Mouse (Mus musculus) c-Kit-positive CD71-positive TER-119-positive erythroid progenitor cells, embryonic 14.5 days (primary cell): ENCODE measurements around the gene Myo3b.

Experiments
- DNase-seq: peaks from one replicate; pipeline ENCODE4 v3.0.0-alpha.2; 2013; ENCODE audit warnings: low spot score

Myo3b gene

DNA sequence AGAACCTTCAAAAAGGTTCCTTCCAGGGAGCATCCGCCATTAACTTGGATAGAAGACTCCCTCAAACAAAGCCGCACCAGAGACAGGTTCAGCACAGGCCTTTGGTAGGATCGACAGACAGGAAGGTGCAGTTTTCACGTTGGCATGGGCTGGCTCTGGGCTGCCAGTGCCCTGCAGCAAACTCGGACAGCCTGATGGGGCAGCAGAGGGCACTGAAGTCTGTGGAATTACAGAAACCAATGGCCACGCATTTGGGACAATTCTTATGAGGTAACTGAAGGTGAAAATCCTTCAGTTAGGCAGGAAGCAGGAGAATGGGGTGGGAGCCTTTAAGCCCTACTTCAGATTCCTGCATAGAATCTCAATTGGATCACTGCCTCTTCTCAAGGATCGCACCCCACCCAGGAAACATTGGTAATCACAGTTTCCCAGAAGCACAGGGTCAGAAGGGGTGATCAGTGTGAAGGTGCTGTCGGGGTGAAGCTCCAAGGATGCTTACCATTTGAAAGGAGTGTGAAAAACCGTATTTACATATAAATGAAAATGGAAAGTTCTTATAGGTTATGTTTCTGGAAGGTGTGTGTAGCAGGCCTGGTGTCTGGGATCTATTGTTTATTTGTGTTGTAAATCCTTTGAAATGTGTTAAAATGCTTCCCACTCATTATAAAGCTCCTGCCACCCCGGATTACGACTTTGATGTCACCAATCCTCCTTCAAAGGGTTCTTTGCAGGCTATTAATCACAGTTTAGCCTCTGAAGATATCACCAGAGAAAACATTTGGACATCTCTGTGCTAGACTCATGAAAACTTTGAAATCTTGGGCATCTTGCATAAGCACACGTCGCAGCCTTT, 239.7 kb downstream of the Myo3b start:
- DNase-seq: no peak

DNA sequence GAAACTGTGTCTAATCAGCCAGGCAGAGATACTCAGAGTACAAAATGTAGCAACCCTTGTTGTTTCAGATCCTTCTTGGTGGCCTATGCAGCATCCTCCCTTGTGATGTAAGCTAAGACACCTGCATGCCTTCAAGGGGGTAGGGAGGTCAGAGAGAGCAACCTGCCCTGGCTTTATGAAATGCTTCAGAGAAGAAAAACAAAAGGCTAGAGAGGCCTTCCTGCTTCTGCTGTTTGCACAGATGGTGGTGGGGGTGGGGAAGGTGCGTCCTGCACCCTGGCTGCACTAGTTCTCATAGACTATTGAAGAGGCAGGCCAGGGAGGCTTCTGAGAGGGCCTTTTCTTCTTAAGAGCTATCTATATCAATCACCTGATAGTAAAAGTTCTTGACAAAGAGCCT, 245.2 kb downstream of the Myo3b start:
- no peak for DNase-seq

DNA sequence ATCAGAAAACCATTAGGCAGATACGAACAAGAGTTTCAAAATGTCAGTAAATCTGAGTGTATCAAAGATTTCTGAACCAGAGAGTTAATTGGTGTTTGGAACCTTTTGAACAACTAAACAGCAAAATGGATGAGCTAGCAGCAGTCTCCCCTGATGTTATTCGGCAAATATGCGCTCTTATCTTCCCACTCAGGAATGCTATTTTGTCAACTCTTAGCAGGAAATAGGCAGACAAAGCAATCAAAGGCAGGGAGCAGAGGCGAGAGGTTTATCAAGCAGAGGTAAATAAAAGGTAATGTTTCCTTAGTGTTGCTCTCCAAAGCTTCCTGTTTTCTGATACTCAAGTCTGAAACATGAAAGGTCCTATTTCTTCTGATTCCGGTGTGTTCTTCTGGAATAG, 252.1 kb downstream of the Myo3b start:
- DNase-seq: no peak

DNA sequence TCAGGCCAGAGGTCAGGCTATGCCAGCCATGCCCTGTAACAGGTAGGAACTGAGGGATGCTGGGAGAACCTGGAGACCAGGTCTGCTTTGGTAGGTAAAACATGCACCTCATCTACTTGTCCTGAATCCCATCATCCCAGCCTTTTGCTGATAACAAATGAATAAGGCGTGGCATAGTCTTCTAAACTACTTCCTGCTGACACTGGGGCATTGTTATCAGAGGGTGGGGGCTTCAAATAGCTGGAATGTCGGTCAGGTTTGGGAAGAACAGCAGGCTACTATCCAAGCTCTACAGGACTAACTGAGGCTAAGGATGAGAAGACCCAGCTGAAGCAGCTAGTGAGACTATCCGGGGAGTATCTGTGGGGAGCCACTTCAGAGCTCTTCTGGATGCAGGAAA, 253.8 kb downstream of the Myo3b start:
- DNase-seq: no peak

DNA sequence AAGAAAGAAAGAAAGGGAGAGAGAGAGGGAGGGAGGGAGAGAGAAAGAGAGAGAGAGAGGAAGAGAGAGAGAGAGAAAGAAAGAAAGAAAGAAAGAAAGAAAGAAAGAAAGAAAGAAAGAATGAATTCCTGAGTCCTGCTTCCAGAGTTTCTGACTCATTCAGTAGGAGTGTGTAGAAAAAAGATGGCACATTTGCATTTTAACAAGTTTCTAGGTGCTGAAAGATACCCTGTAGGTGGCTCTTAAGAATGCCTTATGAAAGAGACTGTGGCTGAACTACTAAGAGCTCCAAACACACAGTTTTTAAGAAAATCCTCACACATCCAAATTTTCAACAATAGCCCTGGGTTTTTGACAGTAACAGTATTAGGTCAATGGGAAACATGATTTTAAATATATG, 264.0 kb downstream of the Myo3b start:
- DNase-seq: no peak

DNA sequence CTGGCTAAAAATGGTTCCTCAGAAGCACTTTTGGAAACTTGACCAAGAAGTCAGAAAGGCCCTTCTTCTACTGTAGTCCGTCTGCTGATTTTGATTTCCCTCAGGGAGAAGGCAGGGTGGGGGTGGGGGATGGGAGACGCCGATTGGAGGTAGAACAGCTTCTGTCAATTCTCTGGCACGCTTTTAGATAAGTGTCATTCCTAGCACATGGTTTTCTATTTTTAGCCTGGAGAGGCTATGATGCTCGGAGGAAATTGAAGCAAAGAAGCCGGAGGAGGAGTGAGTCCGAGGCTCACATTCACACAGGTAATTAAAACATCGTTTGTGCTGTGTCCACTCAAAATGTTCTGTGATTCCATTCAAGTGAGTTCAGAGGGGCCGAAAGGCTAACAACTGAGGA, 276.2 kb downstream of the Myo3b start:
- DNase-seq: no peak

DNA sequence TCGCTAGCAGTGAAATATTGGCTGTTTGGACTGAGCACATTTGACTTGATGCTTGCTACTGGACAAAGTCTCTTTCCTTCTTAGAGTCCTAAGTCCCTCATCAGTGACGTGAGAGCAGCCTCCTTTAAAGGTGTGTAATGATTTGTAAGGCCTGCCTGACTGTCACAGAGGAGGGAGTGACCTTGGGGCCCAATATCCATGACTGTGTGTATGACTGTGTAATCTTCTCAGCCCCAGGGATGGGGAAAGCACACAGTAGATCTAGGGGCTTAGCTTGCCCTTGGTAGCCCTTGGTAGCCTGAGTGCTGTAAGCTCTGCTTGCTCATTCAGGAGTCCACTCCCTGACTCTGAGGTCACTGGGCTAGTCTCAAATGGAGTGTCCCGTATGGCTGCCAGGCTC, 276.8 kb downstream of the Myo3b start:
- DNase-seq: no peak

DNA sequence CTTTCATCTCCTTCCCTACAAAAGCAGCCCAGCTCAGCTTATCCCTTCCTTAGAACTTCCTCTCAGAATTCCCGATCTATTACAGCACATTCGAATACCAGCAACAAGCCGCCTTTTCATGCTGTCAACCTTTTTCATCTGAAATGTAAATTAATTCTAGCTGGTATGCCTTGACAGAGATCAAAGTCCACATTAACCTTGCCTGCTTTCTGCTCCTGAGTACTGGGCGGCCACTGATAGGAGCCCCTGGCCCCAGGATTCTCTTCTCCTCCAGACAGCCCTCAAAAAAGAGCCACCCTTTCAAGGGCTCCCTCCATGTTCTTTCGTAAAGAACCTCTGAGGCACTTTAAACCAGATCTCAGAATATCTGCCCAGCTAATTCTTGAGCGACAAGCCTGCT, 278.9 kb downstream of the Myo3b start:
- DNase-seq: no peak

DNA sequence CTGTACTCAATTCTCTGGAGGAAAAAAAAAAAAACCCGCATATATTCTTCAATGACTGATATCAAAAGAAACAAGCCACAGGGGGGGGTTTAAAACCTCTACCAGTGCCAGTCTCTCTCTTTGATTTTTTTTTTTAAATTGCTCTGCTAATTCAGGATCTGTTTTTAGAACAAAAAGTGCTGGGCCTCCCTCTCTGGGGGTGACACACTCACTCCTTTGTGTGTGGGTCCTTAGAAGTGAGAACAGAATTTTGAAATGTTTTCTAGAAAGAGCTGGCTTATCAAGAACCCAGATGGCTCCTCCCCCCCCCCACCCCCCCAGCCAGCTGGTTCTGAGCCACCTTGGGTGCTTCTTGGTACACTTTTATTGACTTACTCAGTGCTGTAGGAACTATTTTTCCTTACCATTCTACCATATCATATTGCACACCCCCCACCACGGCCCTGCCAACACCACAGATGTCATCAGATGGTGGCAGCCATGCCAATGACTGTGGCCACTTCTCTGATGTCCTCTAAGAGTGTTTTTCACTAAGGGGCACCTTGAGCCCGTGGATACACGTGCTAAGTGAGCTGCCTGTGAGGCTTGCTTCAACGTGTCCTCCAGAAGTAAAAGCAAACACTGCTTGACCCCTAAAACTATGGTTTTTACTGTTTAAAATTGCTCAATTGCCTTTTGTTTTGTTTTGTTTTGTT, 280.1 kb downstream of the Myo3b start:
- DNase-seq: no peak

DNA sequence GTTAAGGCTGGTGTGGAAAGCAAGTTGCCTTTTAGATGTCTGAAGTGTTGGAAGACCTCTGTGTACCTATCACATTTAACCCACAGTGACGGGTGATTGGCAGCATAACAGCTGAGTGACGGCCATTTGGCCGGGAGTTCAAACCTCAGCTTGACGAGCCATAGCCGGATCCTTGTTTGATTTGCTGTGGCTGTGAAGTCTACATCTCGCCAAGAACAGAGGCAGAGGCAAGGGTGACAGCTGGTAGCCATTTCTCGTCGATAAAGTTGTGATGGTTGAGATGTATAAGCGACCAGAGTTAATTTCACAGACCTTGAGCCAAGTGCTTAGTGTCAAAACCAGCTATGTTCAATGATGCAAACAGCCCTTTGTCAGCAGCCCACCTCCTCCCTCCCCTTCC, 283.8 kb downstream of the Myo3b start:
- DNase-seq: no peak

DNA sequence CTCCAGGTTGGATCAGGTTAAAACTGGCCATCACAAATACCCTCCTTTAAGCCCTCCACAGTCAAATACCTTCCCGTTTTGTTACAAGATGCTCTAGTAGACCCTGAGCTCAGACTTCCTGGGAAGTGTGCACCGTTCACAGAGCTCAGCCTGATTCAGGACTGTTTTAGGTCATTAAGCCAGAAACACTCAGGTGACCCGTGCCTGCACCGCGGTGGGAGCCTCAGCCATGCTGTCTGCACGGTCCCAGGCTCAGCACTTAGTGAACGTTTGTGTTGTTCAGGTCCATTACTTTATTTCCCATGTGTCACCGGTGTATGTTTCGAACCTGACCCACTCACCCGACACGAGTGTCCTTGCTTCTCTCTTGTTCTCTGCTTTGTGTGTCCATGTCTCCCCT, 288.7 kb downstream of the Myo3b start:
- DNase-seq: no peak

DNA sequence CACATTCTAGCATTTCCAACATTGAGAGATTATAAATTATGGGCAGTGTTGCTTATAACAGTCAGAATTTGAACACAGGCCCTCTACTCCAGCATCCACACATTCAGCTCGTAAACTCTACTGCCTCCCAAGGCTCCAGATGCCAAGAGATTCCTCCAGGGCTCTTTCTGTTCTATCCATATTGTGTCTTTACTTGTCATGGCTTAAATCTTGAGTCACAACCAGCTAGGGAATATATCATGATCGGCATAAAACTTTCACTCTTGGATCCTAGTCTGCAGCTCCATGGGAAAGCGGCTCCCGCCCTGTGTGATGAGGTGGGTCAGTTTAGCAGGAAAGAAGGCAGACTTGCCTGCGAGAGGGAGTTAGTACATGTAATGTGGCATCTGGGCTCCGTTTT, 294.0 kb downstream of the Myo3b start:
- no peak for DNase-seq

DNA sequence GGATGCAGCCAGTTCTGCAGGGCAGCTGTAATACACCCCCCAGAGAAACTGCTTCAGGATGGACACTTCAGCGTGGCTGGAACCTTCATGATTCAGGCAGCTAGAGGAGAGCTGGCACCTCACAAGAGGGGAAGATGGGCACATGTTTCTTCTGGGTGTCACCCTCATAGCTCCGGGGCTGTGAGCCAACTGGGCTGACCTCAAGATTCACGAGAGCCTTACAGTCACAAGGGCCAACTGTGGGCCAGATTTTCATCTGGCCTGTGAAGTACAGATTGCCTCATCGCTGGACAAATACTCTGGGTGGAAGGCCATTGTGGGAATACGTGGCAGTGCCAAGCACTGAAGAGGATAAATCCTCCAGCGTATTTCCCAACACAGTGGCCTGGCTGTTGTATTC, 294.6 kb downstream of the Myo3b start:
- DNase-seq: no peak

DNA sequence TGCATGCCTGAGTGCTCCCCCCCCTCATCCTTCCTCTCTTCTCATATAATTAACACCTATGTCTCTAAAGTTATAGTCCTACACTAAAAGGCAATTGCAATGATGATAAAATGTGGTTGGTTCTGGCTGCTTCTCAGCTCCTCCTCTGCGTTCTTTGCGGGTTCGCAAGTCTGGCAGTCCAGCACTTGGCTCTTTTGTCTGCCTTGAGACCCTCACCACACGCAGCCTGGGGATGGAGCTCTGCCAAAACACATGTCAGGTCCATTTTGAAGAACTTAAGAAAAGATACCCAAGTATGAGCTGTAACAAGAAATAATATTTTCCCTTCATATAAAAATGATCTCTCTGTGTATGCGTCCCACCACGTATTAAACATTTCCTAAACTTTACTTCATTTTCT, 297.6 kb downstream of the Myo3b start:
- DNase-seq: no peak

DNA sequence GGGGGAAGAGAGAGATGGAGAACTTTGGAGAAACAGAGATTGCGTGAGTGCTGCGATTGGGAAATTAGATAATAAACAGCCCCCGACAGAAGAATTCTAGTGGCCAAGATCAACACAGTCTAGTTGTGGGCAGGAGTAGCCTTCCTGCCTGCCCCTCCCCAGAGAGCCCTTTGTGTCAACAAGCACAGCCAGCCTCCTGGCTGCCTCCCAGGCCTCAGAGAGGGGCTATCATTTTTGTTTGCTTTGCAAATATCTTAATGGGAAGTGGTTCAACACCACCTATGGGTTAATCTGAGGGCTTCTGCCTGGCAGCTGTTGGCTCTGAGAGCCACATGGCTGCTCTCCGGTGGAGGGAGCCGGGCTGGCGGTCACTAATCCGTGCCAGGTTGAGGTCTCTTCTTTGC, 298.3 kb downstream of the Myo3b start:
- no peak for DNase-seq

DNA sequence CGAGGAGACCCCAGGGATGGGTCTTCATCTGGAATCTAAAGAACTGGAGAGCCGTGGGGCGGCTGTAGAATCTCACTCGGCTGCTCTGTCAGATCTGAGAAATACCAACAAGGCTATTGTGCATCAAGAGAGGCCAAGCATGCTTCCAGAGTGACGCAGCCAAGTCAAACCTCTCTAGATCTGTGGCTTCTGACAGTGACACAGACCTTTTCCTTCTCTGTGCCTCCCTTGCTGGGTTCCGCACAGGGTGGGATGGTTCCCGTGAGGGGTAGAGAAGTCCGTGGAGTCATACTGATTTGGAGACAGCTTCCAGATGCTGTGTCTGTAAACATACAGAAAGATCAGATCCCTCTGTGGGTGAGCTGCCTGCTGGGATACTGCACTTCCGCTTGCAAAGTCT, 298.9 kb downstream of the Myo3b start:
- no peak for DNase-seq

DNA sequence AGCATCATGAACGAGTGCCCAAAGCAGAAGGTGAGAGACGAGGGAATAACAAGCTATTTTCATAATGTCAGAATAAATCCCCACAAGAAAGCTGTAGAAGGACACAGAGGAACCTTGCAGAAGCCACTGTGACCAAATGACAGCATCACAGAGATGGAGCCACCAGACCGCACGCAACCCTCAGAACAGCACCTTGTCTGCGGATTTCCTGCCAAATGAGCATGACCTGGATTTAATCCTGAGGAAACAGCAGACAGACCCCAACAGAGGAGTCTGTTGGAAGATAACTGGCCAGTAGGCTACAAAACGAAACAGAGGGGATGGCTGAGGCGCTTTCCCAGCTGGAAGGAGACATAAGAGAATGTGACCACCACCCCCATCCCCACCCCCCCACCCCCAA, 300.1 kb downstream of the Myo3b start:
- DNase-seq: no peak

DNA sequence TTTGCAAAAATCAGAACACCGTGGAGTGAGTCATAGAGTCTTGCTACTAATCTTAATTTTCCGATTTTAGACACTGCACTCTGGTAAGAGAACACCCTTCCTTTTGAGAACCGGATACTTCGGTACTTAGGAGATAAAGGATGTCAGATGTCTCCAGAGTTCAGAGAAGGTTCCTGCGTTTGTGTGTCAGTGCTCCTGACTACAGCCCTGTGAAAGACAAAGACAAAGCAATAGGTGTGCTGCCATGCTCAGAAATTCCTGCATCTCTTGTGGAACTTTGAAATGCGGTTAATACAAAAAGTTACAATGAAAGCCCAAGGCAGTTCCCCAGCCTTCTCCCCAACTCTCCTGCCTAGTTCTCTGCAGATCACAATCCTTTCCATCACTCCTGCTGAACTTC, 300.6 kb downstream of the Myo3b start:
- no peak for DNase-seq

DNA sequence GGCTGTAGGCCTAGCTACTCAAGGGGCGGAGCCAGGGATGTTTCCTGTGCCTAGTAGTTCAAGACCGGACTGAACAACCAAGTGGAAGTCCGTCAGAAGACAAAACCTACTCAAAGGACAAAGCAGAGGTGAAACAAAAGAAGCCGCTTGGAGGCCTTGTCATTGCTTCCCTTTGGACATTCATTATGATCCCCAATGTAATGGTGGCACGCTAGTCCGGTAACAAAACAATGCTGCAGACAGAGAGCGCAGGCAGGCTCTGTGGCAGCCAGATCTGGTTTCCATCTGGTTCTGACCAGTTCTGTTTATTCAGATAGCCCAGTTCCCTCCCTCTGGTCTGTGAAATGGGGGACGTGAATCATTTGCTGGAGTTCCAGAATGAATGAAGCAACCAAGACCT, 301.3 kb downstream of the Myo3b start:
- no peak for DNase-seq

DNA sequence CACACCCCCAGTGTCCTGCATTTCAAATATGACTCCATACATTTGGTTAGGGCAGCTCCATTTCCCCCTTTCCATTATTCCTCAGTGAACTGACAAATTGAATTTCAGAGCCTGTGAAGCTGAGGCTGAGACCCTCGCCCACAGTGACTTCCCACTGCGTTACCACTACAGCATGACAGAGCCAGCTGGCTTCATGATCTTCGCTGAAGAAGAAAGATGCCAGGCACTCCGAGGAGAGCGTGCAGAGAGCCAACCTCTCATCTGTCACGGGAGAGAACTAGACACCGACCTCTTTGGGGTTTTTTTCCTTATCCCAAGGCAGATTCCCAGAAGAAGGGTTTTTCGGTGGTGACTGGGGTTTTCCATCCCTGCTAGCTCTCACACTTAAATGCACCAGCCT, 306.2 kb downstream of the Myo3b start:
- no peak for DNase-seq

DNA sequence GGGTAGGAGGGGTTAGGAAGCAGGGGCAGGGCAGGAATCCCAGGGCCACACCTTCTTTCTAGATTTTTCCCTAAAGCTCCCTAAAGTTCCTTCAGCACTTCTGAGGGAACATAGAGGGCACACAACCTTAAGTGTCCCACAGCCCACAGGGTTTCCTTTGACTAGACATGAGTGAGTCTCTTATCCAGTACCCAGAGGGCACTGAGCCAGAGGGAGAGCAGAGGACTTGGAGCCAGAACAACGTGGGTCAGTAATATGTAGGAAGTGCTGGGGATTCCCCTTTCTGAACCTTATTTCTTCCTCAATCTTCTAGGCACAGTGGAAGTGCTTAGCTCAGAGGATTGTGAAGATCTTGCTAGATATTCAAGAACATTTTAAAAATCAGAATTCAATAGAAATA, 308.6 kb downstream of the Myo3b start:
- no peak for DNase-seq

DNA sequence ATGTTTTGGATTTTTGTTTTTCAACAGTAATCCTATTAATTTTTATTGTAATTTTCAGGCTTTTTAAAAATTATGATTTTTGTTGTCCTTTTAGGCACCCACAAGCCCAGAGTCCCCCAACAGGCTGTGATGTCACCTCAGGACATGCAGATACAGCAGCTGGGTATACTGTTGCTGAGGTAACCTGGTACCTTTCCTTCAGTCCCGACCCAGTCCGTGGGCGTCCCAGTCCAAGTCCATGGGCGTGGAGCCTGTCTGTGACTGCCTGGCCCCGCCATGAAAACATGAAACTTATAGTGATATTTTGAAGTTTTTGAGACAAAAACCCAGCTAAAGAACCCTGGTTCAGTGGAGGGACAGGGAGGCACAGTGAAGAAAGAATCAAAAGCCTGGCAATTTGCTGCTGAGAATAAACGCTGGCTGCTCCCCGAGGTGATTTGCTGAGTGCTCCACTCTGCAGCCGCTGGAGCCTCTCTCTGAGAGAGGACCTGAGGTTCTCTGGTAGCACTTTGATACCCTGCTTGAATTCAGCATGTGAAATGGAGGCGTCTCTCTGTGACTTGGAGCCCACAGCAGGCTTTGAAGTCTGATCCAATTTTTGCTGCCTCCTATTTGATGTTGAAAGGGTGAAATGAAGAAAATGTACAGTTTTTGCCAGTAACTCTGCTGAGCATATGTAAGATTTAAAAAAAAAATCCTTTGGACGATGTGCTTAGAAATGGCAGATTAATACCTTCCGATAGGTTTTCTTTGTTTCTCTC, 310.0 kb downstream of the Myo3b start:
- DNase-seq: no peak
